Mouse (Mus musculus): ENCODE measurements at regions not wholly inside any gene's neighbourhood (a gene's known extent, or its start where the extent isn't known, plus 50 kb on each side); places are given as distances from the start of the nearest gene placed in this dataset.

DNA sequence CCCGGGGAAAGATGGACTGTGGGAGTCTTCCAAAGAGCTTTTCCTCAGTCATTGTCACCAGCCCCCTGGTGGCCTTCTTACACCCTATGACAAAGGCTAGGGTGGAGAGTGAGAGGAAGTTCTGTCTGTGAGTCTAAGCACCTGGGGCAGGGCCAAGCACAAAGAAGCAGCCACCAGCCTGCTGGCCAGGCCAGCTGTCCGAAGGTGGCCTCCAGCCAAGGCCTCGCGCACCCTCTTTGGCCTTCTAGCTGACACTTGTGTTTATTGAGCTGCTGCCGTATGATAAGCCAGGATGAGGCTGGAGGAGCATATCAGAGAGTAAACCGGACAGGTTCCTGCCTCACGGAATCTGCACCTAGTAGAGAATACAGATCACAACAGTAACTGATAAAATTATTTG lies 99.0 kb upstream of the Cacna1e start:
- Histone ChIP-seq H3K27me3 (replicated peaks) (no peaks in the 10 kb centered on the region), H3K9me3 (no peaks in the 10 kb centered on the region), H3K4me3 (replicated peaks) (no peak overlapping the region), H3K4me2 (no peak overlapping the region), H3K4me1 (0 out of 2 replicates have a peak, but pooled peaks cover 3% of the 10 kb centered on the region), H3K27ac (no peak overlapping the region), H3K36me3 (no peaks in the 10 kb centered on the region), H3K9ac (no peak overlapping the region)
- WGBS = 56% methylated on average over 7 of the region's 7 CpGs
- ATAC-seq (ENCODE audit: insufficient read depth, low FRiP score, low read depth) = no peak

DNA sequence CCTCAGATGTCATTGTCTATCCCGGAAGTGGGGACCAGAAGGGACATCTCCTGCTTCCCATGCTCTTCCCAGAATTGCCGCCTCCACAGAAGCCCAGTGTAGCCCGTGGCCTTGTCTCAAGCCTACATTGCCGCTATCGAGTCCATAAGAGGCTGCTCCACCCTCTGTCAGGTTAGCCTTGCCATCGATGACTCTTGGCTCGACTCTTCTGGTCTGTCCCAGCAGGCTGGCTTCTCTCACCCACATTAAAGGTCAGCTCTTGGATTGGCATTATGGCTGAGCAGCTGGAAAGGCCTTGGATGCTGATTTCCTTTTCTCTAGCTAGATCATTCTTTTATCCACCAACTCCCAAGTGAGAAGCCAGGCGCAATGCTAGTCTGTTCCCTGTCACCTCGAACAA lies 98.5 kb upstream of the Cacna1e start:
- no peak overlapping the region for H3K4me3 ChIP-seq (replicated peaks)
- H3K36me3 ChIP-seq = no peaks in the 10 kb centered on the region
- 90% methylated on average over 9 of the region's 9 CpGs for WGBS
- no peaks in the 10 kb centered on the region for H3K9me3 ChIP-seq
- no peak for ATAC-seq (ENCODE audit: insufficient read depth, low FRiP score, low read depth)
- H3K4me1 ChIP-seq = 0 out of 2 replicates have a peak, but pooled peaks cover 3% of the 10 kb centered on the region
- no peak overlapping the region for H3K9ac ChIP-seq
- no peaks in the 10 kb centered on the region for H3K27me3 ChIP-seq (replicated peaks)
- H3K4me2 ChIP-seq = no peak overlapping the region
- H3K27ac ChIP-seq = no peak overlapping the region

DNA sequence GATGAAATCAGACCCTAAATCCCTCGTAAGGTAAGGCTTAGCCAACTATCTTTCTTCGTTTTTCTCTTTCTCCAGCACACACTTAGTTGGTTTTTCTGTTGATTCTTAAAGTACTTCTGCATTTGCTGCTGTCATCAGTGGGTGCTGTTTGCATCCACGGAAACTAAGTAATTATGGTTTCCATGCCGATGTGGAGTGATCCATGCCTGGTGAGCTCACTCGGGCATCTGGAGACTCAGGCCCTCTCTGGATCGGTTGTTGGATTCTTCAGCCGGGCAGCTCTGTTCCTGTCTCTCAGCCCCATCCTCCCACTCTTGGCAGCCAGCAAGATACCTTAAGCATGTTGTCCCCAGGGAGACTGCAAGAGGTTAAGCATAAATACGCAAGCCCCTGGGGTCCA lies 97.4 kb upstream of the Cacna1e start:
- Histone ChIP-seq H3K27me3 (replicated peaks) (no peaks in the 10 kb centered on the region), H3K36me3 (no peaks in the 10 kb centered on the region), H3K4me1 (0 out of 2 replicates have a peak, but pooled peaks cover 3% of the 10 kb centered on the region), H3K27ac (no peak overlapping the region), H3K9ac (no peak overlapping the region), H3K9me3 (no peaks in the 10 kb centered on the region), H3K4me3 (replicated peaks) (no peak overlapping the region), H3K4me2 (no peak overlapping the region)
- 74% methylated on average over 8 of the region's 8 CpGs for WGBS
- ATAC-seq (ENCODE audit: insufficient read depth, low FRiP score, low read depth) = no peak

- Histone ChIP-seq H3K4me1 (no peaks in the 10 kb centered on the region), H3K36me3 (no peaks in the 10 kb centered on the region), H3K4me2 (no peak overlapping the region), H3K9ac (no peak overlapping the region), H3K4me3 (replicated peaks) (no peak overlapping the region), H3K9me3 (no peaks in the 10 kb centered on the region), H3K27me3 (replicated peaks) (no peaks in the 10 kb centered on the region), H3K27ac (no peak overlapping the region)
- 77% methylated on average over 4 of the region's 4 CpGs for WGBS
- ATAC-seq (ENCODE audit: insufficient read depth, low FRiP score, low read depth) = no peak
Observed at GRCm38 (mm10) chr1:154975732-154976131, 91.4 kb upstream of the Cacna1e start.

DNA sequence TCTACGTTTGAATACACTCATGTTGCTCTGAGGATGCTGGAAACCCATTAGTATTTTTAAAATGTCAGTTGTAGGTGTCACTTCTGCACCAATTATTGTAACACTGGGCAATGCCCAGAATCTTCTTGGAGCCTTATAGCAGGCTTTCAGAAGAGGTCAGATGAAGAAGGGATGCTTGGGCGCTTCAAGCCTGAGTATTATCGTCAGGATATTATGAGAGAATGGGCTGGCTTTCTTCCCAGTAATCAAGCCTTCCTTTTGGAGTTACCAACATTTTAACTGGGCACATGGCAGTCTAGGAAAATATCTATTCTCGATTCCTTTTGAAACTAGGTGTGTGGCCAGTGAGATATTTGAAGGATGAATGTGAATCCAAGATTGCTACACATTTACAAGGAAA lies 77.0 kb upstream of the Cacna1e start:
- H3K27ac ChIP-seq = no peak overlapping the region
- no peak for ATAC-seq (ENCODE audit: insufficient read depth, low FRiP score, low read depth)
- no peak overlapping the region for H3K9ac ChIP-seq
- H3K9me3 ChIP-seq = no peaks in the 10 kb centered on the region
- H3K4me2 ChIP-seq = no peak overlapping the region
- H3K4me1 ChIP-seq = no peaks in the 10 kb centered on the region
- H3K36me3 ChIP-seq = no peaks in the 10 kb centered on the region
- no peaks in the 10 kb centered on the region for H3K27me3 ChIP-seq (replicated peaks)
- H3K4me3 ChIP-seq (replicated peaks) = no peak overlapping the region
- WGBS = 76% methylated on average over 4 of the region's 4 CpGs

GRCm38 (mm10) chr1:154956625-154957031 lies 72.3 kb upstream of the Cacna1e start:
- Histone ChIP-seq H3K9ac (no peak overlapping the region), H3K4me2 (no peak overlapping the region), H3K9me3 (no peaks in the 10 kb centered on the region), H3K36me3 (no peaks in the 10 kb centered on the region), H3K27ac (no peak overlapping the region), H3K4me3 (replicated peaks) (no peak overlapping the region), H3K27me3 (replicated peaks) (no peaks in the 10 kb centered on the region), H3K4me1 (no peaks in the 10 kb centered on the region)
- 48% methylated on average over 5 of the region's 5 CpGs for WGBS
- 0 out of 2 replicates have a peak, but pooled peaks have one; percentile 16 for ATAC-seq (ENCODE audit: insufficient read depth, low FRiP score, low read depth)

GRCm38 (mm10) chr1:154952679-154953078 lies 68.4 kb upstream of the Cacna1e start:
- H3K4me2 ChIP-seq = no peak overlapping the region
- H3K9me3 ChIP-seq = no peaks in the 10 kb centered on the region
- ATAC-seq (ENCODE audit: insufficient read depth, low FRiP score, low read depth) = no peak
- H3K4me3 ChIP-seq (replicated peaks) = no peak overlapping the region
- no peaks in the 10 kb centered on the region for H3K27me3 ChIP-seq (replicated peaks)
- H3K9ac ChIP-seq = no peak overlapping the region
- WGBS = 66% methylated on average over 2 of the region's 2 CpGs
- H3K4me1 ChIP-seq = no peaks in the 10 kb centered on the region
- no peaks in the 10 kb centered on the region for H3K36me3 ChIP-seq
- H3K27ac ChIP-seq = no peak overlapping the region
